Mouse (Mus musculus): ENCODE measurements at regions not wholly inside any gene's neighbourhood (a gene's known extent, or its start where the extent isn't known, plus 50 kb on each side); places are given as distances from the start of the nearest gene placed in this dataset.

GRCm38 (mm10) chr13:72258794-72259193 is 295.3 kb upstream of the Irx1 start:
- no peaks in the 10 kb centered on the region for H3K36me3 ChIP-seq (replicated peaks)
- no peak for ATAC-seq (ENCODE audit: extremely low read depth, insufficient number of reproducible peaks, low FRiP score, poor library complexity, severe bottlenecking)
- no peaks in the 10 kb centered on the region for H3K27me3 ChIP-seq (ENCODE audit: insufficient read depth, low read length)
- no peak for DNase-seq (ENCODE audit: low spot score)
- peaks cover 35% of the 10 kb centered on the region for H3K9me3 ChIP-seq (replicated peaks)
- H3K4me3 ChIP-seq (ENCODE audit: low read depth, low read length): no peak overlapping the region
- no peaks in the 10 kb centered on the region for H3K4me1 ChIP-seq (ENCODE audit: insufficient read depth, low read depth, low read length)
- TF ChIP-seq POLR2AphosphoS5 (IDR thresholded peaks at IDR 0.05; ENCODE audit: insufficient replicate concordance, low read depth, low read length): no peak

GRCm38 (mm10) chr13:72264416-72264815 is 300.9 kb upstream of the Irx1 start:
- DNase-seq (ENCODE audit: low spot score): no peak

GRCm38 (mm10) chr13:72265116-72265515 is 301.6 kb upstream of the Irx1 start:
- Histone ChIP-seq H3K4me1 (ENCODE audit: insufficient read depth, low read depth, low read length) (no peaks in the 10 kb centered on the region), H3K9me3 (replicated peaks) (peaks cover 49% of the 10 kb centered on the region), H3K4me3 (ENCODE audit: low read depth, low read length) (no peak overlapping the region), H3K36me3 (replicated peaks) (no peaks in the 10 kb centered on the region), H3K27me3 (ENCODE audit: insufficient read depth, low read length) (no peaks in the 10 kb centered on the region)
- ATAC-seq (ENCODE audit: extremely low read depth, insufficient number of reproducible peaks, low FRiP score, poor library complexity, severe bottlenecking) (no peak), DNase-seq (ENCODE audit: low spot score) (no peak)
- no peak for TF ChIP-seq CTCF (IDR thresholded peaks at IDR 0.05; ENCODE audit: low read depth, low read length)
- TF ChIP-seq TAL1 (conservative IDR thresholded peaks at IDR 0.05; ENCODE audit: low read depth, low read length): no peak
- no peak for TF ChIP-seq GATA1 (IDR thresholded peaks at IDR 0.05; ENCODE audit: borderline replicate concordance, low read length)
- no peak for TF ChIP-seq POLR2AphosphoS5 (IDR thresholded peaks at IDR 0.05; ENCODE audit: insufficient replicate concordance, low read depth, low read length)
- TF ChIP-seq GATA2 (IDR thresholded peaks at IDR 0.05; ENCODE audit: borderline replicate concordance, low read depth, low read length): no peak

More at GRCm38 (mm10) chr13:72264416-72264815, 300.9 kb upstream of the Irx1 start:
- Histone ChIP-seq H3K27me3 (ENCODE audit: insufficient read depth, low read length) (no peaks in the 10 kb centered on the region), H3K36me3 (replicated peaks) (no peaks in the 10 kb centered on the region), H3K4me1 (ENCODE audit: insufficient read depth, low read depth, low read length) (no peaks in the 10 kb centered on the region), H3K9me3 (replicated peaks) (peaks cover 49% of the 10 kb centered on the region), H3K4me3 (ENCODE audit: low read depth, low read length) (no peak overlapping the region)
- no peak for ATAC-seq (ENCODE audit: extremely low read depth, insufficient number of reproducible peaks, low FRiP score, poor library complexity, severe bottlenecking)
- TF ChIP-seq GATA2 (IDR thresholded peaks at IDR 0.05; ENCODE audit: borderline replicate concordance, low read depth, low read length): no peak
- TF ChIP-seq CTCF (IDR thresholded peaks at IDR 0.05; ENCODE audit: low read depth, low read length): no peak
- TF ChIP-seq TAL1 (conservative IDR thresholded peaks at IDR 0.05; ENCODE audit: low read depth, low read length): no peak
- TF ChIP-seq GATA1 (IDR thresholded peaks at IDR 0.05; ENCODE audit: borderline replicate concordance, low read length): no peak
- TF ChIP-seq POLR2AphosphoS5 (IDR thresholded peaks at IDR 0.05; ENCODE audit: insufficient replicate concordance, low read depth, low read length): no peak

GRCm38 (mm10) chr13:72265650-72266049 is 302.1 kb upstream of the Irx1 start:
- H3K27me3 ChIP-seq (ENCODE audit: insufficient read depth, low read length): no peaks in the 10 kb centered on the region
- no peaks in the 10 kb centered on the region for H3K4me1 ChIP-seq (ENCODE audit: insufficient read depth, low read depth, low read length)
- ATAC-seq (ENCODE audit: extremely low read depth, insufficient number of reproducible peaks, low FRiP score, poor library complexity, severe bottlenecking): no peak
- DNase-seq (ENCODE audit: low spot score): no peak
- no peak for TF ChIP-seq CTCF (IDR thresholded peaks at IDR 0.05; ENCODE audit: low read depth, low read length)
- no peak for TF ChIP-seq GATA1 (IDR thresholded peaks at IDR 0.05; ENCODE audit: borderline replicate concordance, low read length)
- TF ChIP-seq POLR2AphosphoS5 (IDR thresholded peaks at IDR 0.05; ENCODE audit: insufficient replicate concordance, low read depth, low read length): no peak
- TF ChIP-seq TAL1 (conservative IDR thresholded peaks at IDR 0.05; ENCODE audit: low read depth, low read length): no peak
- TF ChIP-seq GATA2 (IDR thresholded peaks at IDR 0.05; ENCODE audit: borderline replicate concordance, low read depth, low read length): no peak
- H3K9me3 ChIP-seq (replicated peaks): peaks cover 49% of the 10 kb centered on the region
- no peaks in the 10 kb centered on the region for H3K36me3 ChIP-seq (replicated peaks)
- H3K4me3 ChIP-seq (ENCODE audit: low read depth, low read length): no peak overlapping the region

GRCm38 (mm10) chr13:72266174-72266768 is 302.7 kb upstream of the Irx1 start:
- no peak for TF ChIP-seq POLR2AphosphoS5 (IDR thresholded peaks at IDR 0.05; ENCODE audit: insufficient replicate concordance, low read depth, low read length)
- TF ChIP-seq GATA1 (IDR thresholded peaks at IDR 0.05; ENCODE audit: borderline replicate concordance, low read length): no peak
- TF ChIP-seq TAL1 (conservative IDR thresholded peaks at IDR 0.05; ENCODE audit: low read depth, low read length): no peak
- no peak for TF ChIP-seq GATA2 (IDR thresholded peaks at IDR 0.05; ENCODE audit: borderline replicate concordance, low read depth, low read length)
- no peaks in the 10 kb centered on the region for H3K36me3 ChIP-seq (replicated peaks)
- H3K4me3 ChIP-seq (ENCODE audit: low read depth, low read length): no peak overlapping the region
- ATAC-seq (ENCODE audit: extremely low read depth, insufficient number of reproducible peaks, low FRiP score, poor library complexity, severe bottlenecking) (no peak), DNase-seq (ENCODE audit: low spot score) (no peak)
- H3K9me3 ChIP-seq (replicated peaks): peaks cover 45% of the 10 kb centered on the region
- no peaks in the 10 kb centered on the region for H3K27me3 ChIP-seq (ENCODE audit: insufficient read depth, low read length)
- H3K4me1 ChIP-seq (ENCODE audit: insufficient read depth, low read depth, low read length): no peaks in the 10 kb centered on the region

GRCm38 (mm10) chr13:72280343-72280742 is 316.8 kb upstream of the Irx1 start:
- H3K9me3 ChIP-seq (replicated peaks): peaks cover 61% of the 10 kb centered on the region
- no peak for TF ChIP-seq POLR2AphosphoS5 (IDR thresholded peaks at IDR 0.05; ENCODE audit: insufficient replicate concordance, low read depth, low read length)
- TF ChIP-seq CTCF (IDR thresholded peaks at IDR 0.05; ENCODE audit: low read depth, low read length): no peak
- no peak for TF ChIP-seq TAL1 (conservative IDR thresholded peaks at IDR 0.05; ENCODE audit: low read depth, low read length)
- no peak for TF ChIP-seq GATA1 (IDR thresholded peaks at IDR 0.05; ENCODE audit: borderline replicate concordance, low read length)
- no peak for TF ChIP-seq GATA2 (IDR thresholded peaks at IDR 0.05; ENCODE audit: borderline replicate concordance, low read depth, low read length)
- ATAC-seq (ENCODE audit: extremely low read depth, insufficient number of reproducible peaks, low FRiP score, poor library complexity, severe bottlenecking) (no peak), DNase-seq (ENCODE audit: low spot score) (no peak)
- H3K36me3 ChIP-seq (replicated peaks): no peaks in the 10 kb centered on the region
- no peaks in the 10 kb centered on the region for H3K27me3 ChIP-seq (ENCODE audit: insufficient read depth, low read length)
- H3K4me3 ChIP-seq (ENCODE audit: low read depth, low read length): no peak overlapping the region
- H3K4me1 ChIP-seq (ENCODE audit: insufficient read depth, low read depth, low read length): no peaks in the 10 kb centered on the region
